Mouse (Mus musculus): ENCODE data around the gene Fam92a. TPM values are rescaled to one million over a fixed set of nuclear protein-coding genes. Genes with fewer than 3 reads are reported as not detected.

Gene Fam92a
- polyA plus RNA-seq, 1 experiment from 2014 or later: 52.8 TPM

Other genes with a start within 250 kb of the Fam92a start
- 0.10 and 0.14 TPM in 2 replicates for gene Gm10604, start 190.8 kb downstream of the Fam92a start, polyA plus RNA-seq (2014; fragmentation: Nextera tagmentation; extraction: Ambion mirVana)
- 9.0 and 10.5 TPM in 2 replicates for gene Rbm12b2, start 82.6 kb downstream of the Fam92a start, polyA plus RNA-seq (2014; fragmentation: Nextera tagmentation; extraction: Ambion mirVana)
- gene Rbm12b1, start 31.8 kb downstream of the Fam92a start, polyA plus RNA-seq (2014; fragmentation: Nextera tagmentation; extraction: Ambion mirVana): 3.9 and 4.6 TPM in 2 replicates

Data from liver, embryonic 11.5 days (tissue).